Mouse (Mus musculus) spleen, postnatal 10 days (tissue): ENCODE measurements around the gene Mier3.
"Not testable (repeated sequence)": the region's sequence is repeated elsewhere in the genome, so short reads cannot be mapped to it uniquely, and the experiment has no call there.

Experiments
- DNase-seq, 2 experiments: peaks; one replicate each; pipeline ENCODE4 v3.0.0; 2021 to 2022; ENCODE audit warnings: low spot score in 2 of 2

The Mier3 gene

GRCm38 (mm10) chr13:111687285-111687781 lies 6.6 kb downstream of the Mier3 start:
- peak; percentile 82 to 83 for DNase-seq

GRCm38 (mm10) chr13:111703396-111703795 lies 22.6 kb downstream of the Mier3 start:
- DNase-seq = no peak

- DNase-seq = not testable (repeated sequence)
These were observed 23.2 kb downstream of the Mier3 start for GRCm38 (mm10) chr13:111703952-111704351.

GRCm38 (mm10) chr13:111710531-111710930 lies 29.8 kb downstream of the Mier3 start:
- no peak for DNase-seq

GRCm38 (mm10) chr13:111719726-111720125 lies 38.9 kb downstream of the Mier3 start:
- no peak for DNase-seq

- no peak for DNase-seq
These were observed 44.0 kb downstream of the Mier3 start for GRCm38 (mm10) chr13:111724811-111725164.

- peak; percentile 95 to 99 for DNase-seq
These were observed 44.6 kb downstream of the Mier3 start for GRCm38 (mm10) chr13:111725165-111726077.

GRCm38 (mm10) chr13:111726898-111727297 lies 46.1 kb downstream of the Mier3 start:
- DNase-seq = no peak

- DNase-seq = no peak
These were observed 60.6 kb downstream of the Mier3 start for GRCm38 (mm10) chr13:111741204-111741990.

GRCm38 (mm10) chr13:111741991-111742615 lies 61.3 kb downstream of the Mier3 start:
- peak; percentile 44 to 80 for DNase-seq

- no peak for DNase-seq
These were observed 63.6 kb downstream of the Mier3 start for GRCm38 (mm10) chr13:111744233-111745000.

- no peak for DNase-seq
These were observed 64.4 kb downstream of the Mier3 start for GRCm38 (mm10) chr13:111745216-111745615.

GRCm38 (mm10) chr13:111746831-111747230 lies 66.1 kb downstream of the Mier3 start:
- DNase-seq = no peak

- no peak for DNase-seq
These were observed 67.7 kb downstream of the Mier3 start for GRCm38 (mm10) chr13:111748301-111749062.

GRCm38 (mm10) chr13:111753321-111753720 lies 72.5 kb downstream of the Mier3 start:
- no peak for DNase-seq

GRCm38 (mm10) chr13:111755377-111755776 lies 74.6 kb downstream of the Mier3 start:
- no peak for DNase-seq

GRCm38 (mm10) chr13:111755937-111756336 lies 75.2 kb downstream of the Mier3 start:
- no peak for DNase-seq

- DNase-seq = no peak
These were observed 76.2 kb downstream of the Mier3 start for GRCm38 (mm10) chr13:111756986-111757385.

GRCm38 (mm10) chr13:111762526-111762925 lies 81.7 kb downstream of the Mier3 start:
- DNase-seq = no peak
